Mouse (Mus musculus) embryonic stem cell, embryonic (primary cell): ENCODE measurements at regions not wholly inside any gene's neighbourhood (a gene's known extent, or its start where the extent isn't known, plus 50 kb on each side); places are given as distances from the start of the nearest gene placed in this dataset.

Experiments
- CTCF ChIA-PET, 4 experiments: fragments of 300-600 bp in 2 of 4; fragments of 350-600 bp in 2 of 4; sonication (Branson Sonifier 250); formaldehyde crosslinking; loops; one replicate each; lab custom pipeline; 2022; ENCODE audit warnings: inconsistent platforms in 2 of 4; lab: Charles Lee
- POLR2A ChIA-PET, 4 experiments: fragments of 300-600 bp in 2 of 4; fragments of 350-600 bp in 2 of 4; sonication (Branson Sonifier 250); formaldehyde crosslinking; loops; one replicate each; lab custom pipeline; 2022; ENCODE audit warnings: antibody characterized with exemption in 4 of 4, inconsistent platforms in 1 of 4; lab: Charles Lee

DNA sequence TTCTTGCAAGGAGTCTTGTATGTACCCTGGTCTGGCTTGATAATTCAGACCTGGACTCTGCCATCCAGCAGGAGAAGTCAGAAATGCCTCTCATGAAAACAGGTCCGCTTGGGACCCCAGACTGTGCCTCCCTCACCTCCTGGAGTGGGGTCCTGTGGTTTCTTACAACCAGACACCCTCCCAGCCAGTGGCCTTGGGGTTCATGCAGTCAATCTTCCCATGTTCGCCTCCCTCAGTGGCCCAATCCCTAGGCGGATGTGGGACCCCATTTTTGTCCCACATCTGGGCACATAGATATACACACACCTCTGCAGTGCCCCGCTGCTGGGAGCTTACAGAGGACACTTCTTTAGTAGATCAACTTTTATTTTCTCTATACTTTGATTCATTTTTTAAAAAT is 217.7 kb downstream of the Lrfn2 start:
- POLR2A ChIA-PET, result no interaction called here
- CTCF ChIA-PET, result no interaction called here

DNA sequence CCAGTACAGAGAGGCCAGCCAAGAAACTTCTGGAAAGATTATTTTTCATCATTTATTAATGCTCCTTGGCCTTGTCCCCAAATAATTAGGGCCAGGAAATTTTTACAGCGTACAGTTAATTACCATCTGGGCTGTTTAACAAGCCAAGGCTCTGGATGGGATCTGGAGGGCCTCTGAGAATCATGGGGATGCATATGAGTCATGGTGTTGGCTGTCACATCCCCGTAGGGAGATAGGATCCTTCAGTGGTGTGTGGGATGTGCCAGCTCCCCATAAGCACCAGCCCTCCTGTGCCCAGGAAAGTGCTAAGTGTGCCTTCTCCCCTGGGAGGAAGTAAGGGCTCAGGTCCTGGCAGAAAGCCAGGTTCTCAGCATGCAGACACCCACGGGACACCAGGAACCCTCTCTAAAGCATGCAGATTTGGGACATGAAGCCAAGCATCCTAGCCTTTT is 218.8 kb downstream of the Lrfn2 start:
- ChIA-PET CTCF (no interaction called here), POLR2A (interaction anchor here in 1 of 4 experiments (0.6 kb wide), 1 partner anchor 10 kb away, joined by 3 read pairs; no protein-coding TSS in a partner anchor)

DNA sequence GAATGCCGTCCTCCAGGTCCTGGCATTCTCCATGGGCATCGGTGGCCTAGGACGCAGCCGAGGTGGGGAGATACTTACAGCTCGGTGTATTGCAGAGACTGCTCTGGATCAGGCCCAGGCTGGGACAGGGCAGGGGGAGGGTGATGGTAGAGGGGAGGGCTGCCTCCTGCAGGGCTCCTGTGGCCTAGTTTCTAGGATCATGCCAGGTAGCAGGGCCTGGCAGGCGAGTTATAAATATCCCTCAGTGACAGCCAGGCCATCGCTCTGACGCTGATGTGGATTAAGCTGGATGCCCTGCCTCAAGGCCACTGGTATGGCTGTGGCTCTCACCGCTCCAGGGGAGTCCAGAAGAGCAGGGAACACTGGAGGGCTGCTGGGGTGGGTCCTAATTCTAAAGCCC is 221.8 kb downstream of the Lrfn2 start:
- POLR2A ChIA-PET, result interaction anchor here in 1 of 4 experiments (0.6 kb wide), 1 partner anchor 197 kb away, joined by 3 read pairs; no protein-coding TSS in a partner anchor
- CTCF ChIA-PET, result no interaction called here

DNA sequence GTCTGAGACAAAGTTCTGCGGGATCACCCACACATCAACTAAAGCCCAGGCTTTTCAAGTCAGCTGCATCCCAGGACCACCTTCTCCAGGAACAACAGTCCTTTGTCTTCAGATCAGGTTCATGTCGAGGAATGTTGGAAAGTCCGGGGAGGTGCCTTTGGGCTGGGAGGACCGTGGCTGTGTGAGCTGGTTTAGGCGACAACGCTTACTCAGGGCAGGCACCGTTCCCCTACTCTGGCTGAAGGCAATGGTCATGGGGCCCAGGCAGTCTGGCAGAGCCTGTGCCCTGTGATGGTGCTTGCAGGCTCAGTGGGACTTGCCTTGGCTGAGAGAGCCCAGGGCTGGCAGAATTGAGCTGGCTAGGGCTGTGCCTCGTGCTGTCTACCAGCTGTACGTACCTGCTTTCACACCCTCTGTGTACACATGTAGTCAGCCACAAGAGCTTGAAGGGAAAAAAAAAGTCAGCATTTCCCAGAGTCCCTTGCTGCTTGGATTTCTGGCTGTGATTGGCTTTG is 222.9 kb downstream of the Lrfn2 start:
- ChIA-PET POLR2A (no interaction called here), CTCF (interaction anchor here in 1 of 4 experiments (0.7 kb wide), 1 partner anchor 1044 kb away, joined by 3 read pairs; no protein-coding TSS in a partner anchor)

DNA sequence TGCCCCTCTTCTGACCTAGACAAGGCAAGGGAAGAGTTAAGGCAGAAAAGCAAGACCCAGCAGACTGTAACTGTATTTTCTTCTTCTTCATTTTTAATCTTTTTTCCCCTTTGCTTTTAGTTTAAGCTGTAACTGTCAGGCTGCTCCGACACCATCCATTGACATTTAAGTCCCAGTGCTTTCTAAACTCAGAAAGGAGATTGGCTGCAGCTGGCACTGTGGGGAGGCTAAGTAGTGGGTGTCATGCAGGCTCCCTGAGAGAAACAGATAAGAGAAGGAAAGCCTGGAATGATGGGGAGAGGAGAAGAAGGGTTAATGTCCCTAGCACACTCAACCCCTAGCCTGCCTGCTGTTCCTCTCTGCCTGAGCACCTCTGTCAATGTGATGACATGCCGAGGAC is 225.4 kb downstream of the Lrfn2 start:
- ChIA-PET CTCF (no interaction called here), POLR2A (no interaction called here)

DNA sequence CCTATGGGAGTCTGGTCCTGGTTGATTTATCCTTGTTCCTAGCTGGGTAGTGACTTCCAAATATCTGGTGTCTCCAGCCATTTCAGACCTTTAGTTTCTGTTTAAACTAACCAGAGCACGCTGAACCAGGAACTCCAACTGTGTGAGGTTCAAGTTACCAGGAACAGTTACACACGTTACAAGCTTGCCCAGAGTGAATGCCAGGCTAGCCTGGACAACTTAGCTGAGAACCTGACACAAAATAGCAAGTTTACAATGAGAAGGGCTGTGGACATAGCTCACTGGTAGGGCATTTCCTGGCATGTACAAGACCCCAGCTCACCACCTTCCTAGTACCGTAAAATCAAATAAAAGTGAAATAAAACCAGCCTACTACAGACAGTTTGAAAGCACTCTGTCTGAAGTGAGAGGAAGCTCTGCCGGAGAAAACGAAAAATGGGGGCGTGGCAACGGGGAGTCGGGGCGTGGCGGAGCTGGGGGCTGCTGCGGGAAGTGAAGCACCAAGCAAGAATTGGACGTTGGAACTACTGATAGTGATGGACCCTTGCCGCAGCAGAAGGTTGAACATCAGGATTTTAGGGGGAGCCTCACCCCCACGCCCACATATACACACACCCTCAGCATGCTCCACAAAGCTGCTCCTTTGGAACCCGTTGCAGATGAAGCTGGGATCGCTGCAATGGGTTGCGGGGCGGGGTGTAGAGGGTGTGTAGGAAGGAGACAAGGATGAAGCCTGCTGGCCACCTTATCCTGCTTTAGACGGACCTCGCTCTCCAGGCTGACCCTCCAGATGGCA is 239.3 kb downstream of the Lrfn2 start:
- CTCF ChIA-PET, result interaction anchor here in 3 of 4 experiments (0.7 to 2.1 kb wide), 14 partner anchors 8 to 590 kb away, joined by 3 to 25 read pairs (median 4); partner anchors contain the start of gene Lrfn2 (in 3 of the 3)
- POLR2A ChIA-PET, result interaction anchor here in 2 of 4 experiments (0.5 to 1.6 kb wide), 6 partner anchors 16 to 293 kb away, joined by 3 to 4 read pairs (median 3); no protein-coding TSS in a partner anchor

DNA sequence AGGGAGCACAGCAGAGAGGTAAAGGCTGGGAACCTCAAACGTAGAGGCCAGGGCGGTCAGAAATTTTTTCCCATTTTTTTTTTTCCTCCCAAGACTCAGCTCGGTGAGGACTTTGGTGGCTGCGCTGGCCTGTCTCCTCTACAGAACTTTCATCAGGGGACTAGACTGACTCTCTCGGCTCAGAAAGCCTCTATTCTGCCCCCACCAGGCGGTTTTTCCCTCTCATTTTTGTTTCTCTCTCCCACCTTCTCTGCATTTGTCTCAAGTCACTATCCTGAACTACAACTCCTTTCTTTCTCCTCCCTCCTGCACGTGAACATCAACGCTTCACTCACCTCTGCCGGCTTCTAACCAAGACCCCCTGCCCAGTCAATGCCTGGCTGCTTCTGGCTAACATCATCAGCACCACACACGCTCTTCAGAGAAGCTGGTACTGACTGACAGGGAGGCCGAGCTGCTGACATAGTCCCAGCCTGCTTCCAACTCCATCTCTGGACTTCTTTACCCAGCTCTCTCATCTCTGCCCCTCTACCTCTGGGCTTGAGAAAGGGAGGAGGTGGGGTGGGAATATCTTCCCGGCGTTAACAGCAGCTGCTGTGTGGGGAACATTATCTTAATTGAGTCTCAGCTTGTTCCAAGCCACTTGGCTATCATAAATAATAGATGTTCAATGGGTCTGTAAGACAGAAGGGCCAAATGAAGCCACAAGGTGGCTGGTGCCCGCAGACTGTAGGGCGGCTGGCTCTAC is 240.0 kb downstream of the Lrfn2 start:
- ChIA-PET POLR2A (interaction anchor here in 2 of 4 experiments (0.5 to 1.6 kb wide), 6 partner anchors 15 to 294 kb away, joined by 3 to 4 read pairs (median 3); no protein-coding TSS in a partner anchor), CTCF (interaction anchor here in 3 of 4 experiments (0.7 to 2.1 kb wide), 11 partner anchors 9 to 589 kb away, joined by 3 to 12 read pairs (median 4); partner anchors contain the start of gene Lrfn2 (in 3 of the 3))

DNA sequence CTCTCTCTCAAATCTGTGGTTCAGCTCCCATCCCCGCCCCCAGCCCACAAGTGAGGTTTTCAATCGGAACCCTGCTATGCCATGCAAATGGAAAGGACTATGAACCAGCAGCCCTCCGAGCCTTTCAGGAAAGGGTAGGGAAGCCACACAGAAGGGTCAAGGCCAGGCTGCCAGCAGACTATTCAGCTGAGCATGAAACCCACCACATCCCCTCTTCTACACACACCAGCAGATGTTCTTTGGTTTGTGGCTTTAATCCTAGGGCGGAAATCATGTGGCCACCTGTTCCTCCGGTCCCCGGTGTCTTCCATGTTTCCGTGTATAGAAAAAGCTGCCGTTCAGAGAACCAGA is 240.6 kb downstream of the Lrfn2 start:
- ChIA-PET POLR2A (interaction anchor here in 2 of 4 experiments (0.7 to 1.6 kb wide), 2 partner anchors 155 to 294 kb away, joined by 3 to 4 read pairs; no protein-coding TSS in a partner anchor), CTCF (interaction anchor here in 3 of 4 experiments (1.1 to 2.1 kb wide), 6 partner anchors 9 to 241 kb away, joined by 3 to 12 read pairs (median 6); partner anchors contain the start of gene Lrfn2 (in 3 of the 3))

DNA sequence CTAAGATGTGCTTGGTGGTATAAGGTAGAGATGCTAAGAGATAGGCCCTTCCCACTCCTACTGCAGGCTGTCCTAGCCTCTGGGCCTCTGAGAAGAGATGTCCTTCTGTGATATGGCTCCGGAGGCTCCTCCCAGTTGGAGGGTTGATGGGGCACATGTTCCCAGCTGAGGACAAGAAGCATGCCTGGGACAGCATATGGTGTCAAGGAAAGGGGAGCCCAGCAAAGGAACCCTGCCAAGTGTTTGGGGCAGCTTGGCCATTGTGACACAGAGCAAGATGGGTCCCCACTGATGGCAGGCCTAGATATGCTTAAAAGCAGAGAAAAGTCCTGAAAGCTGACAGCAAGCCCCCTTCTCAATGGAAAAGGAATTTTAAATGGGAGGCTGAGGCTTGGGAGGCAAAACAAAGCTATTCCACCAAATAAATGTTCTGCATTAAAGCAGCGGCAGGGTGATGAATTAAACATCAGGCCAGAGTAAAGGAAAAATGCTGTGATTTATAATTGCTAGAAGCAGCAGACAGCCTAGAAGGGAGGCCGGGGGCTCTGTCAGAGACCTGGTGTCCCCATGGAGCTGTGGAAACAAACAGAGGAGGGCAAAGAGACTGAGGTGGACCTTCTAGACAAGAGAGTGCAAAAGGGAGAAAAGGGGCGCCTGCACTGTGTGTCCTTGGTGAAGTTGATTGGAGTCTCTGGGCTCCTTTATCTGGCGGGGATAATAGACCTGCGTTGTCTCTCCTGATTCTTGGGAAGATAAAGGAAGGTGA is 246.0 kb downstream of the Lrfn2 start:
- POLR2A ChIA-PET, result no interaction called here
- CTCF ChIA-PET, result no interaction called here

DNA sequence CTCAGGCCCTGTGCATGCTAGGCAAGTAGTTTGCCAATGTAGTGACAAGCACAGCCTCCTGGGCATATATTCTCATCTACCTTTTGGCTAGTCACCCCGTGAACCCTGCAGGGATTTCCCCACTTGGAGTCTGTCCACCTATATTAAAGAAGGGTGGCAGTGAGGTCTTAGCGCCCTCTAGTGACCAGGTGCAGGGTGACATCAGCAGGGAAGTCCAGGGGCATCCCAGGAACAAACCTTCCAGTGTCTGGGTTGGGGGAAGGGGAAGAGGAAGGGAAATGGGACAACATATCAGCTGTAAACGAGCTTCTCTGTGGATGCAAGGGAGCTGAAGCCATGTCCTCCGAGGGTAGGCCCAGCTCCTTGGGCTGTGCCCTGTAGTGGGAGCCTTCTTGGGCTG is 245.7 kb upstream of the Mocs1 start:
- POLR2A ChIA-PET, result interaction anchor here in 1 of 4 experiments (0.6 kb wide), 1 partner anchor 332 kb away, joined by 3 read pairs; no protein-coding TSS in a partner anchor
- CTCF ChIA-PET, result interaction anchor here in 3 of 4 experiments (0.6 to 2.8 kb wide), 16 partner anchors 11 to 304 kb away, joined by 3 to 30 read pairs (median 3); partner anchors contain the start of gene Lrfn2 (in 3 of the 3)

DNA sequence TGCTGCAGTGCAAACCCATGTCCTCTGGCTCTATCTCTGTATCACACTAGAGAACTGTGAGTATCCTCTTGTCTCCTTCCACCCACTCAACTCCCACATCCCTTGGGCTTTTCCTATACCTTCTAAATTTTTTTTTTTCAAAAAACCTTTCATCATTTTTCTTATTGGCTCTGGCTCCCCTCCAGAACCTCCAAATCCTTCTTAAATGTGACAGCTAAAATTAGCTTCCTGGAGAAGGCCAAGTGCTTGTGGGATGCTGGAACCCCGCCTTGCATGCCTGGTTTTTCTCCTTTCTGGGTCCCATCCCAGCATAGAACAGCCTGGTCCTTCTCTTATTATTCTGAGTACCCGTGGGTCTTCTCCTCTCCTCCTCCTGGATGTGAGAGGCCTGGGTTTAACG is 244.2 kb upstream of the Mocs1 start:
- POLR2A ChIA-PET, result no interaction called here
- CTCF ChIA-PET, result no interaction called here

DNA sequence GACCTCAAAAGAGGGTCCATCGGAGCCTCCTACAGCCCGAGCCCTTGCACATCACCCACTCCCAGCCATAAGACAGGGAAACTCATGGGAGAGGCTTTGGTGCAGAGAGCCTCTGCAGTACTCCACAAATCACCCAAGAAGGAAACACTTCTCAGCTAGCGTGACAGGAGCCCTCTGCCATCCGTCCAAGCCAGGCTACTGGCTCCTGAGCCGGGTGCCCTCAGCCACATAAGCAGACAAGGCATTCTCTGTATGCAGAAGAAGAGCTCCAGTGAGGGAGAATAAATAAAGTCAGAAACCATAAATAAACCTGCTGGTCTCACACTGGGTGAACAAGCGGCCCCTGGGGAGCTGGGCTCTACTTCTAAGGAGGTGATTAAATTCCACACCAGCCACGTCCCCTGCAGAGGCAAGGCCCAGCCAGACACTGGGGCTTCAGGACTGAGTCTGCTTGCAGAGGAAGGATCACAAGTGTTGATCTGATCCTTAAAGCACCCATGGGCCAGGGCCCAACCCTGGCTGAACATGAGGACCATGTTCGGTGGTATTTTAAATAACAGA is 243.0 kb upstream of the Mocs1 start:
- CTCF ChIA-PET, result interaction anchor here in 2 of 4 experiments (0.7 to 1.4 kb wide), 4 partner anchors 233 to 307 kb away, joined by 3 to 7 read pairs (median 4); partner anchors contain the start of gene Lrfn2 (in 2 of the 2)
- POLR2A ChIA-PET, result interaction anchor here in 1 of 4 experiments (1.0 kb wide), 1 partner anchor 255 kb away, joined by 3 read pairs; no protein-coding TSS in a partner anchor

DNA sequence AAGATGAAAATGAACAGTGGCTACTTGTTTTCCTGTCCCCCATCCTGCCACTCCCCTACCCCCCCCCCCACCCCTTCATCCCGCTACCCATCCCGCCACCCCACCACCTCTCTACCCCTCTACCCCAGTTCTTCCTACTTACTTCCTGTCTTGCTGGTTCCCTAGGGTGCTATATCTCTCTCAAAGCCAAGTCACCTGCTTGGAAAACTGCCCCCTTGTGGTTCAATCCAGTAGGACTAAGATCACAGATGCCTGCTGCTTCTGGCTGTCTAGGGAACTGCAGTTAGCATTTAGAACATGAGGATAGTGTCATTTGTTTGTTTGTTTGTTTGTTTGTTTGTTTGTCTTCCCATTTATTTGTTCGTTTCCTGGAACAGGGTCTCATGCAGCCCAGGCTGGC is 238.4 kb upstream of the Mocs1 start:
- CTCF ChIA-PET, result interaction anchor here in 3 of 4 experiments (0.6 to 4.7 kb wide), 6 partner anchors 17 to 376 kb away, joined by 3 to 23 read pairs (median 4); partner anchors contain the start of gene Lrfn2 (in 1 of the 3)
- POLR2A ChIA-PET, result no interaction called here

DNA sequence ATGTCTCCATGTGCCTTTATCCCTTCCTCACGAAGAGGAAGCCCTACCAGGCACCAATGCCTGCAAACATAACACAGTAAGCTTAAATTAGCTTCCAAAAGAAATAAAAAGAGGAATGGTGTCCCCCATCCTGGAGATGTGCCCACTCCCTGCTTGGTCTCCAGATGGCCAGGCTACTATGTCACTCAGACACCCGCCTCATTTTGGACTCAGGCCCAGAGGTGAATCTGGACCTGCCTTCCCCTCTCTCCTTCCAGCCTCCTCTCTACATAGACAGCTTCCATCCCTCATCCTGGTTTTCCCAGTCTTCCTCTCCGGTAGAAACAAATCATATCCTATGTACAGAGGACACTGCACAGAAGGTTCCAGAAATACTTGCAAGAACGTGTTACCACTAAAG is 237.8 kb upstream of the Mocs1 start:
- ChIA-PET POLR2A (no interaction called here), CTCF (interaction anchor here in 3 of 4 experiments (0.6 to 4.7 kb wide), 7 partner anchors 16 to 376 kb away, joined by 3 to 23 read pairs (median 4); partner anchors contain the start of gene Lrfn2 (in 2 of the 3))

DNA sequence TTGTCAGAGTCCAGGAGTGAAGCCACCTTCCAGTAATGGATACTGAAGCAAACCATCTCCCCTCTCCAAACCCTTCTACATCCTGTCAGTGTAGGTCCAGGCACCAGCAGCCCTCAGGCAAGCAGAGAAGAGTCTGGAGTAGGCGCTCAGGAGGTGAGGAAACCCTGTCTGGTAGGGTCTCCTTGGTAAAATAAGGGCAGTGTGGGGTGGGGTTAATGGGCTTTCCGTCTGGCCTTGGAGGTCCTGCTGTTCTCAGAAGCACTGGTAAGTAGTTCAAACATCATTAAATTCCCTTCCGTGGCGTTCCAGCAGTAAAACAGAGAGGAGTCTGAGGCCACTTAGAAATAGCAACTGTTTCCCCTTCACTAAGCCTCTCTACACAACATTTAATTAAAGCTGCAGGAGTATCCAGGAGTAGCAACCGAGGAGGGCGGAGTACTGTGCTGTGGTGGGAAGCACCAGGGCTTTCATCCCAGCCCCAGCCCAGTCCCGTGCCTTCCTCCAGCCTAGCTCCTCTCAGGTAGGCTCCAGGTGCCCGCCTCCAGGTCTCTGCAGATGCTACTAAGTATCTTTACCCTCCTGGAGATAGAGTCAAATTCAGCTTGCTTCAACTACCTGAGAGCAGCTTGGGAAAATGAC is 232.0 kb upstream of the Mocs1 start:
- POLR2A ChIA-PET, result no interaction called here
- CTCF ChIA-PET, result interaction anchor here in 2 of 4 experiments (0.9 to 1.5 kb wide), 3 partner anchors 10 to 264 kb away, joined by 3 to 5 read pairs (median 3); partner anchors contain the start of gene Lrfn2 (in 1 of the 2)

DNA sequence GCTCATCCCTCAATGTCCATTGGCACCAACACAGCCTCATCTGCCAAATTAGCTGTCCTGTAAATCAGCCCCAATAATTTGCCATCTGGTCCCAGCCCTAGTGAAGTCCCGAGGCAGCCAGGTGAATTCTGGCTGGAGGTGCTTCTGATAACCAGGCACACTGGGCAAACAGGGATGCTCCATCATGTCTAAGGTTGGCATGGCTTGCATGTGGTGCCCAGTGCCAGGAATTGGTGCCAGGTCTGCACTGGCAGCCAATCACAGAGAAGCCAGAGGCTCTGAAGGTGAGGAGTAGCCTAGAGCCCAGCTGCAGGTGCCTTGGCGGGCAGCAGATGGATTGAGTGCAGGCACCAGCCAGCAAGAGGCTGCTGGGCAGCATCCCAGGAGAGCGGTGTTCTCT is 226.7 kb upstream of the Mocs1 start:
- CTCF ChIA-PET, result interaction anchor here in 1 of 4 experiments (1.2 kb wide), 1 partner anchor 270 kb away, joined by 3 read pairs; the partner anchor contains the start of gene Lrfn2
- POLR2A ChIA-PET, result no interaction called here

DNA sequence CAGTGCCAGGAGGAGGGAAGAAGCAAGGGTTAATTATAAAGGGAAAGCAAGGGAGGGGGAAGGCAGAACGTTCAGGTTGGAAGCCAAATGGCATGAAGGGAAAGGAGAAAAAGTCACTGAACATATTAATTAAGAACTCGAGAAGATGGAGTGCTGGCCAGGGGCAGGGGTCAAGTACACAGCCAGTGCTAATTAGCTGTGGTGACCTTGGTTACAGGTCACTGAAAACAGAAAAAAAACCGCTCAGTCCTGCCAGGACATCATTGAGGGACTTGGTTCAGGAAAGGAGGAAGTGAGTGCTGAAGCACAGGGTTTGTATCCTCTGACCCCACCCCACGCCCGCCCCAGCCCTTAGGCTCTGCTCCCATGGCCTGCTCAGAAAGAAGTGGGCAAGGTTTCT is 223.1 kb upstream of the Mocs1 start:
- CTCF ChIA-PET, result interaction anchor here in 2 of 4 experiments (0.6 to 1.7 kb wide), 3 partner anchors 262 to 1889 kb away, joined by 3 to 5 read pairs (median 4); no protein-coding TSS in a partner anchor

More for the DNA sequence above, 223.1 kb upstream of the Mocs1 start:
- POLR2A ChIA-PET, result no interaction called here
